Mouse (Mus musculus): Measurements from ENCODE around the gene Dbndd2.

DNA sequence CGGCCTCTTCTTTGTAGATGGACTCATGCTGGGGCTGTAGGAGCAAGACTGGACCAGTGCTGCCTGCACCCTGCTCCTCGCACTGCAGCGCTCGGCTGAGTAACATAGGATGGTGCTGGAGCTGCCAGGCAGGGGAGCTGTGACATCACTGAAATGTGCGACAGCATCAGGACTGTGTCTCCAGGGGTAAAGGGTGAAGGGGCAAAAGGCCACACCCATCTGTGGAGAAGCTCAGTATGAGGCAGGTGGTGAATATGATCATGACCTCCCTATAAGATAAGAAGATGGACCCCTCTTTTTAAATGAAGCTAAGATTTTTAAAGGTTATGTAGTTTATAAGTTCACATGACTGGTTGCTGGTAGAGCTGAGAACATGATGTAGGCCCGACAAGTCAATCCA, 12.3 kb upstream of the Dbndd2 start, which contains the start of gene Trp53tg5:
- TF ChIP-seq CTCF (IDR thresholded peaks at IDR 0.05; ENCODE audit: low read depth) (no peak), EP300 (IDR thresholded peaks at IDR 0.05; ENCODE audit: low read depth) (no peak)

All from liver, embryonic 14.5 days (tissue).